Mouse (Mus musculus) fibroblast of lung, adult 2 months (primary cell): ENCODE measurements around the gene Rbm3.

Experiments used
- DNase-seq: peaks from one replicate; pipeline ENCODE4 v3.0.0-alpha.2; 2011; ENCODE audit warnings: low read depth

Gene Rbm3

GRCm38 (mm10) chrX:8145153-8145991, at the start of gene Rbm3:
Gene Rbm3 (minus strand): TSS chrX:8145880.
- peak; percentile 40 for DNase-seq

- DNase-seq, result no peak
These were observed 47.7 kb upstream of the Rbm3 start, which contains the start of gene Ebp for GRCm38 (mm10) chrX:8193419-8193723. Gene Ebp (minus strand): TSS chrX:8193512.

GRCm38 (mm10) chrX:8192640-8193418, 47.1 kb upstream of the Rbm3 start:
- no peak for DNase-seq

GRCm38 (mm10) chrX:8192126-8192639, 46.5 kb upstream of the Rbm3 start:
- no peak for DNase-seq

- DNase-seq, result no peak
These were observed 37.3 kb upstream of the Rbm3 start for GRCm38 (mm10) chrX:8182871-8183540.

GRCm38 (mm10) chrX:8179646-8180045, 34.0 kb upstream of the Rbm3 start:
- no peak for DNase-seq

- no peak for DNase-seq
These were observed 33.2 kb upstream of the Rbm3 start for GRCm38 (mm10) chrX:8178871-8179270.

GRCm38 (mm10) chrX:8175504-8176385, 30.1 kb upstream of the Rbm3 start, which contains the start of gene Tbc1d25:
Gene Tbc1d25 (minus strand): TSS chrX:8176181.
- DNase-seq, result peak; percentile 69

GRCm38 (mm10) chrX:8175169-8175503, 29.5 kb upstream of the Rbm3 start:
- DNase-seq, result no peak

GRCm38 (mm10) chrX:8167716-8168647, 22.3 kb upstream of the Rbm3 start:
- DNase-seq, result no peak

- no peak for DNase-seq
These were observed 18.8 kb upstream of the Rbm3 start for GRCm38 (mm10) chrX:8164471-8164870.

GRCm38 (mm10) chrX:8163076-8163475, 17.4 kb upstream of the Rbm3 start:
- DNase-seq, result no peak

- no peak for DNase-seq
These were observed 1.9 kb downstream of the Rbm3 start for GRCm38 (mm10) chrX:8143750-8144149.

GRCm38 (mm10) chrX:8142948-8143347, 2.7 kb downstream of the Rbm3 start:
- DNase-seq, result no peak

GRCm38 (mm10) chrX:8141058-8141457, 4.6 kb downstream of the Rbm3 start:
- DNase-seq, result no peak

- no peak for DNase-seq
These were observed 5.2 kb downstream of the Rbm3 start for GRCm38 (mm10) chrX:8140446-8140845.

- DNase-seq, result no peak
These were observed 6.2 kb downstream of the Rbm3 start for GRCm38 (mm10) chrX:8139480-8139879.

GRCm38 (mm10) chrX:8135886-8136285, 9.8 kb downstream of the Rbm3 start:
- DNase-seq, result no peak

- peak; percentile 84 for DNase-seq
These were observed 13.4 kb downstream of the Rbm3 start, which contains the start of gene Wdr13 for GRCm38 (mm10) chrX:8132017-8132976. Gene Wdr13 (minus strand): TSS chrX:8132892.
